Mouse (Mus musculus) hindbrain, embryonic 10.5 days (tissue): ENCODE measurements around the gene Reep6. TPM values are rescaled to one million over a fixed set of nuclear protein-coding genes. Genes with fewer than 3 reads are reported as not detected.

Experiments used
- DNase-seq: peaks from one replicate; pipeline ENCODE4 v3.0.0-alpha.2; 2017; ENCODE audit warnings: low spot score
- H3K27ac ChIP-seq: fragments of 300-500 bp; sonication (generic); 2 replicates; pipeline ENCODE4 v1.5.1; 2016; ENCODE audit warnings: mild to moderate bottlenecking, moderate library complexity
- H3K27me3 ChIP-seq: fragments of 300-500 bp; sonication (generic); 2 replicates; pipeline ENCODE4 v1.6.1; 2016; ENCODE audit warnings: mild to moderate bottlenecking; ENCODE audit not compliant: poor library complexity, insufficient read depth, severe bottlenecking
- H3K36me3 ChIP-seq: fragments of 300-500 bp; sonication (generic); 2 replicates; pipeline ENCODE4 v1.6.1; 2016; ENCODE audit warnings: mild to moderate bottlenecking, moderate library complexity
- H3K4me1 ChIP-seq: fragments of 300-500 bp; sonication (generic); replicated peaks from 2 replicates; pipeline ENCODE4 v1.6.1; 2016; ENCODE audit warnings: mild to moderate bottlenecking
- H3K4me3 ChIP-seq: fragments of 300-500 bp; sonication (generic); 2 replicates; pipeline ENCODE4 v1.5.1; 2016; ENCODE audit warnings: mild to moderate bottlenecking, moderate library complexity
- H3K9me3 ChIP-seq: fragments of 300-500 bp; sonication (generic); 2 replicates; pipeline ENCODE4 v1.6.1; 2016; ENCODE audit warnings: mild to moderate bottlenecking, moderate library complexity
- WGBS: fragments of 180-500 bp; shearing (Covaris S2); methylation state at CpG from one replicate; pipeline ENCODE4 v1.1.7; 2016; 5-methylcytosine and 5-hydroxymethylcytosine counted together
- polyA plus RNA-seq: library from polyadenylated mRNA; unstranded; fragments of >200 nt; fragmentation: Nextera tagmentation; extraction: Ambion mirVana; gene quantifications from 2 replicates; pipeline ENCODE4 v1.2.1, GENCODE M21; 2016

The Reep6 gene
- polyA plus RNA-seq, 1 experiment from 2014 or later, result 7.2 TPM

DNA sequence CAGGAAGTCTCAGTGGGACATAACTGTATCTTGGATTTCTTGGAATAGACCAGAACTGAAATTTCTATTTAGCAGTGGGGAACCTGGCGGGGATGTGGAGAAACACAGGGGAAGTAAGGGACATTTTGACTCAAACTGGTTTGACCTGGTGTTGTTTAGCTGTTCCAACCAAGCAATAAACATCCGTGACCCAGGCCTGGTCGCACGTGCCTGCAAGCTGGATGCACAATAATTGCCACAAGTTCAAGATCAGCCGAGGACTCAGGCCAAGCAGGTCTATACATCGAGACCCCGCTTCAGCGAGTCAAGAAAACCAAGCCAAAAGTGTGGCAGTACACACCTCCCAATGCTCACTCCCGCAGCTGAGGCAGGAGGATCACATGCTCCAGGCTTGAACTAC is 42.2 kb downstream of the Reep6 start:
- 53% methylated on average over 9 of the region's 9 CpGs for WGBS
- peaks cover 22% of the 10 kb centered on the region for H3K27me3 ChIP-seq
- H3K4me3 ChIP-seq, result peak overlapping the region; percentile 37
- H3K4me1 ChIP-seq, result peaks cover 18% of the 10 kb centered on the region
- H3K9me3 ChIP-seq, result peaks cover 5% of the 10 kb centered on the region; the same call in 1 of the 2 replicates
- H3K27ac ChIP-seq, result peak overlapping the region; percentile 13
- H3K36me3 ChIP-seq, result no peaks in the 10 kb centered on the region
- no peak for DNase-seq

DNA sequence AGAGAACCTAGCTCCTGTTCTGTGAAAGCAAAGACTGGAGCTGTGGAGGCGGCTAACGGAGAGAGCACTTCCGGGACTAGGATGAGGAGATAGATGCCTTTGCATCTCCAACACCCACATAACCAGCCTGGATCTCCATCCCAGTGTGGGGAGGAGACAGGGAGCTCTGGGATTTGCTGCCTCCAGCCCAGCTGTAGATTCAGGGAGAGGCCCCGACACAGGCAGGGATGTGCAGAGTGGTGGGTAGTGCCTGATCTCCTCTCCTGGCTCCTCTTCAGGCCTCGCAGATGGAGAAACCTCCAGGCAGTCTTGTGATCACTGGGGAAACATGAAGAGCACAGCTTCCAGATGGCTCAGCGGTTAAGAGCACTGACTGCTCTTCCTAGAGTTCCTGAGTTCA is 43.0 kb downstream of the Reep6 start:
- Histone ChIP-seq H3K36me3 (no peaks in the 10 kb centered on the region), H3K4me3 (no peak overlapping the region), H3K9me3 (peaks cover 5% of the 10 kb centered on the region; the same call in 1 of the 2 replicates), H3K27ac (no peak overlapping the region), H3K27me3 (peaks cover 15% of the 10 kb centered on the region), H3K4me1 (peaks cover 18% of the 10 kb centered on the region)
- DNase-seq, result no peak
- WGBS, result 80% methylated on average over 6 of the region's 6 CpGs

DNA sequence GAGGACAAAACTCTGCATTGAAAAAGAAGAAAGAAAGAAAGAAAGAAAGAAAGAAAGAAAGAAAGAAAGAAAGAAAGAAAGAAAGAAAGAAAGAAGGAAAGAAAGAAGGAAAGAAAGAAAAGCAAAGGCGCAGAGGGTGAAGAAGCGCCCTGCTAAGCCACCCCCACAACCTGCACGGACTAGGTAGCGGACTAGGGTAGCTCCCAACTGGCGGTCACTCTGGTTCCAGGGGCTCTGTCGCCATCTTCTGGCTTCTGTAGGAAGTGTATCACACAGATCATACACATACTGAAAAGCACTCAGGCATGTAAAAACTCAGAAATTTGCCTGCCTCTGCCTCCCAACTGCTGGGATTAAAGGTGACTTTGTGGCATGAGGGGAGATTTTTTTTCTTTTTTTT is 44.3 kb downstream of the Reep6 start:
- peak; percentile 65 for DNase-seq
- Histone ChIP-seq H3K36me3 (peaks cover under 1% of the 10 kb centered on the region; the same call in 1 of the 2 replicates), H3K27me3 (peaks cover 8% of the 10 kb centered on the region; the same call in 1 of the 2 replicates), H3K4me3 (no peak overlapping the region), H3K4me1 (peaks cover 21% of the 10 kb centered on the region), H3K27ac (no peak overlapping the region), H3K9me3 (no peaks in the 10 kb centered on the region)
- WGBS, result 22% methylated on average over 6 of the region's 6 CpGs

DNA sequence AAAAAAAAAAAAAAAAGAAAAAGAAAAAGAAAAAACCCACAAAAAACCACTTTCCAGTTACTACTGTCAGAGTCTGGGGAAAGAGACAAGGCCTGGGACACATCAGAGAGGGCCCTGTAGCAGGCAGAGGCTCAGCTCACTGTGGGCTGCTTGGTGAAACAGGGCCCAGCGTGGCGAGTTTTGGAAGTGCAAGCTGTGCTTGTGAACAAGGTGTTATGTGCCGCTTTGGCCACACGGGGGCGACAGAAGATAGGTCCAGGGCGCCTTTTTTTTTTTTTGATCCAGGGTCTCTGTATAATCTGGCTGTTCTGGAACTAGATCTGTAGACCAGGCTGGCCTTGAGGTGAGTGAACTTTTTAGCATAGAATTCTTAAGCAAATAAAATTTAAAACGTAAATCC is 46.4 kb downstream of the Reep6 start:
- H3K36me3 ChIP-seq, result peaks cover 22% of the 10 kb centered on the region
- H3K4me3 ChIP-seq, result no peak overlapping the region
- 1% methylated on average over 7 of the region's 7 CpGs for WGBS
- DNase-seq, result peak; percentile 95
- peaks cover 8% of the 10 kb centered on the region; the same call in 1 of the 2 replicates for H3K27me3 ChIP-seq
- H3K4me1 ChIP-seq, result peaks cover 23% of the 10 kb centered on the region
- no peak overlapping the region for H3K27ac ChIP-seq
- H3K9me3 ChIP-seq, result no peaks in the 10 kb centered on the region

GRCm38 (mm10) chr10:80377716-80378115 is 48.0 kb downstream of the Reep6 start:
- H3K4me3 ChIP-seq, result no peak overlapping the region
- H3K27ac ChIP-seq, result no peak overlapping the region
- peaks cover 37% of the 10 kb centered on the region for H3K36me3 ChIP-seq
- peaks cover 4% of the 10 kb centered on the region; the same call in 1 of the 2 replicates for H3K27me3 ChIP-seq
- WGBS, result 49% methylated on average over 10 of the region's 10 CpGs
- H3K9me3 ChIP-seq, result no peaks in the 10 kb centered on the region
- DNase-seq, result no peak
- peaks cover 12% of the 10 kb centered on the region for H3K4me1 ChIP-seq

GRCm38 (mm10) chr10:80382641-80383365 is 53.0 kb downstream of the Reep6 start:
- no peak for DNase-seq
- Histone ChIP-seq H3K27ac (peak overlapping the region; percentile 18; the same call in 1 of the 2 replicates), H3K9me3 (no peaks in the 10 kb centered on the region), H3K4me1 (peaks cover 44% of the 10 kb centered on the region), H3K4me3 (peak overlapping the region; percentile 97; the same call in 1 of the 2 replicates), H3K36me3 (peaks cover 66% of the 10 kb centered on the region), H3K27me3 (no peaks in the 10 kb centered on the region)
- 94% methylated on average over 7 of the region's 7 CpGs for WGBS

GRCm38 (mm10) chr10:80383431-80383830 is 53.7 kb downstream of the Reep6 start:
- 69% methylated on average over 4 of the region's 4 CpGs for WGBS
- Histone ChIP-seq H3K27ac (peak overlapping the region; percentile 18; the same call in 1 of the 2 replicates), H3K4me1 (peaks cover 50% of the 10 kb centered on the region), H3K36me3 (peaks cover 66% of the 10 kb centered on the region), H3K27me3 (no peaks in the 10 kb centered on the region), H3K4me3 (peak overlapping the region; percentile 97), H3K9me3 (no peaks in the 10 kb centered on the region)
- no peak for DNase-seq

- no peaks in the 10 kb centered on the region for H3K27me3 ChIP-seq
- H3K9me3 ChIP-seq, result no peaks in the 10 kb centered on the region
- H3K4me1 ChIP-seq, result peaks cover 52% of the 10 kb centered on the region
- H3K36me3 ChIP-seq, result peaks cover 64% of the 10 kb centered on the region
- peak overlapping the region; percentile 97 for H3K4me3 ChIP-seq
- WGBS, result 90% methylated on average over 4 of the region's 4 CpGs
- no peak for DNase-seq
- peak overlapping the region; percentile 98; the same call in 1 of the 2 replicates for H3K27ac ChIP-seq
These were observed 54.4 kb downstream of the Reep6 start for GRCm38 (mm10) chr10:80384115-80384639.

GRCm38 (mm10) chr10:80384709-80385108 is 55.0 kb downstream of the Reep6 start:
- Histone ChIP-seq H3K4me1 (peaks cover 52% of the 10 kb centered on the region), H3K27ac (peak overlapping the region; percentile 98), H3K9me3 (no peaks in the 10 kb centered on the region), H3K36me3 (peaks cover 60% of the 10 kb centered on the region), H3K27me3 (no peaks in the 10 kb centered on the region), H3K4me3 (peak overlapping the region; percentile 97)
- no peak for DNase-seq
- 81% methylated on average over 7 of the region's 7 CpGs for WGBS

DNA sequence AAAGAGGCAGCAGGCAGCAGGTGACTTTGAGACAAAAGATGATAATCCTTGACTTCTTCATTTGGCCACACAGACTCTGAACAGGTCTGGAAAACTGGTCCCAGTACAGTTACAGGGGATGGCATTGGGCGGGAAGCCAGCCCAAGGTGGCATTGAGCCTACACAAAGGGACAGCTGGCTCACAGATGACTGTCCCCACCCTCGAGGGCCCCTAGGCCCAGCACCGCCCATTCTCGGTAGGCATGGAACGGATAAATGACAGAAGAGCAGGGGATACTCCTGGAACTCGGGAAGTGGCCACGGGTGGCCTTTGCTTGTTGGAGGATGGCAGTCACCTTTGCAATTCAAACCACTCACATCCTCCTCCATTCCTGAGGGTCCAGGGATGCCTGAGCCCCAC is 55.6 kb downstream of the Reep6 start:
- H3K4me1 ChIP-seq, result peaks cover 52% of the 10 kb centered on the region

More for the DNA sequence above, 55.6 kb downstream of the Reep6 start:
- 20% methylated on average over 7 of the region's 7 CpGs for WGBS
- Histone ChIP-seq H3K36me3 (peaks cover 60% of the 10 kb centered on the region), H3K27ac (peak overlapping the region; percentile 98), H3K27me3 (no peaks in the 10 kb centered on the region), H3K9me3 (no peaks in the 10 kb centered on the region), H3K4me3 (peak overlapping the region; percentile 97)
- DNase-seq, result no peak

Other genes with a start within 250 kb of the Reep6 start
- gene Sbno2, start 224.4 kb upstream of the Reep6 start, polyA plus RNA-seq, result 16.8 and 17.2 TPM in 2 replicates
- 18.5 and 21.1 TPM in 2 replicates for gene Stk11, start 214.2 kb upstream of the Reep6 start, polyA plus RNA-seq
- gene Atp5d, start 191.3 kb upstream of the Reep6 start, polyA plus RNA-seq, result 484 and 504 TPM in 2 replicates
- 7.1 and 15.0 TPM in 2 replicates for gene Cbarp, start 189.1 kb upstream of the Reep6 start, polyA plus RNA-seq
- gene Midn, start 181.7 kb upstream of the Reep6 start, polyA plus RNA-seq, result 22.3 and 24.6 TPM in 2 replicates
- 95.3 and 153 TPM in 2 replicates for gene Cirbp, start 164.0 kb upstream of the Reep6 start, polyA plus RNA-seq
- 12.9 and 14.4 TPM in 2 replicates for gene 1600002K03Rik, start 157.0 kb upstream of the Reep6 start, polyA plus RNA-seq
- gene Efna2, start 150.5 kb upstream of the Reep6 start, polyA plus RNA-seq, result 41.3 and 43.7 TPM in 2 replicates
- 63.6 and 102 TPM in 2 replicates for gene Mum1, start 103.5 kb upstream of the Reep6 start, polyA plus RNA-seq
- 303 and 313 TPM in 2 replicates for gene Ndufs7, start 80.8 kb upstream of the Reep6 start, polyA plus RNA-seq
- 38.3 and 45.1 TPM in 2 replicates for gene Gamt, start 68.9 kb upstream of the Reep6 start, polyA plus RNA-seq
- 51.0 and 51.2 TPM in 2 replicates for gene Dazap1, start 68.5 kb upstream of the Reep6 start, polyA plus RNA-seq
- gene Rps15, start 37.5 kb upstream of the Reep6 start, polyA plus RNA-seq, result 971 and 1,039 TPM in 2 replicates
- 30.4 and 86.1 TPM in 2 replicates for gene Apc2, start 34.0 kb upstream of the Reep6 start, polyA plus RNA-seq
- gene 2310011J03Rik, start 9.4 kb upstream of the Reep6 start, polyA plus RNA-seq, result 55.6 and 60.9 TPM in 2 replicates
- 3.3 and 3.9 TPM in 2 replicates for gene Pcsk4, start 455 bp upstream of the Reep6 start, polyA plus RNA-seq
- gene Adamtsl5, start 18.5 kb downstream of the Reep6 start, polyA plus RNA-seq, result 0.45 and 1.3 TPM in 2 replicates
- gene Plk5, start 26.5 kb downstream of the Reep6 start, polyA plus RNA-seq, result 0.22 and 0.44 TPM in 2 replicates
- 7.2 and 8.8 TPM in 2 replicates for gene Mex3d, start 57.7 kb downstream of the Reep6 start, polyA plus RNA-seq
- 341 and 365 TPM in 2 replicates for gene Mbd3, start 69.6 kb downstream of the Reep6 start, polyA plus RNA-seq
- gene Uqcr11, start 76.9 kb downstream of the Reep6 start, polyA plus RNA-seq, result 648 and 654 TPM in 2 replicates
- gene Tcf3, start 103.7 kb downstream of the Reep6 start, polyA plus RNA-seq, result 191 and 198 TPM in 2 replicates
- 1.1 and 2.0 TPM in 2 replicates for gene Onecut3, start 164.9 kb downstream of the Reep6 start, polyA plus RNA-seq
- gene Atp8b3, start 209.2 kb downstream of the Reep6 start, polyA plus RNA-seq, result 0.56 and 0.90 TPM in 2 replicates
- 33.3 and 38.5 TPM in 2 replicates for gene Rexo1, start 231.6 kb downstream of the Reep6 start, polyA plus RNA-seq
- 6.9 and 7.3 TPM in 2 replicates for gene Klf16, start 247.4 kb downstream of the Reep6 start, polyA plus RNA-seq